Comparison of ENCODE assay signal across 30 mouse cellular contexts in the genomic region with DNA sequence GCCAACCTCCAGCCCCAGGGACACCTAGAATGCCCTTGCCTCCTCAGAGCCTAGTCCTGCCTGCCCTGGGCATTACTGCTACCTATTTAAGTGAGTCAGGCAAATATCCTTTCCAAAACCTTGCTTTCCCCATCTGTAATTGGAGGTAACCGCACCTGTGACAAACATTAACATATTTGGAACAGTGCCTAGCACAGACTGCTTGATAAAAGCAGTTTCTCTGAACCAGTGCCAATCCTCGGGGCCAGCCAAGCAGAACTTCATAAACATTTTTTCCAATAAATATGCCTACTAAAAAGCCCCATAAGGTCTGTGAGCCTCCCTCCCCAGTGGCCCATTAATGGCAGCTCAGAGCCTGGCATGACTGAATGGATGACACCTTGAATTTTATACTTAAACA. TPM values are rescaled to one million over a fixed set of nuclear protein-coding genes. Genes with fewer than 3 reads are reported as not detected.
A peak's percentile ranks its signal among the peaks of the same experiment; 100 is the strongest.
DNase-seq lines count a peak whose midpoint lies in the region; ATAC-seq and TF ChIP-seq lines count a peak whose summit lies in the region.
"Had no signal": no experiment of that assay in that cellular context is flagged by ENCODE, and none has a peak within 500 bp of the region (broad histone marks: within the 10 kb centered on the region; RNA-seq: fewer than 3 reads in every experiment).

No protein-coding gene starts in this region.

- no peak overlapping the region for H3K4me2 ChIP-seq in liver, embryonic 12.5 days
- H3K4me2 ChIP-seq: forebrain, embryonic 15.5 days; heart, embryonic 13.5 days; hindbrain, embryonic 15.5 days; limb, embryonic 15.5 days; neural tube, embryonic 15.5 days had no signal

- no peak for TF ChIP-seq CTCF in liver, adult 2 months (IDR thresholded peaks at IDR 0.05; ENCODE audit: low read depth, low read length)
- no peak for TF ChIP-seq CTCF in kidney, adult 2 months (conservative IDR thresholded peaks at IDR 0.05; ENCODE audit: insufficient read depth, insufficient read length, low read depth, low read length)

- H3K9me3 ChIP-seq in liver, embryonic 12.5 days (replicated peaks) = no peaks in the 10 kb centered on the region
- H3K9me3 ChIP-seq: forebrain, embryonic 15.5 days; heart, embryonic 13.5 days; hindbrain, embryonic 15.5 days; limb, embryonic 15.5 days; neural tube, embryonic 15.5 days had no signal

- ATAC-seq in liver, embryonic 12.5 days = no peak
- ATAC-seq: forebrain, embryonic 15.5 days; intestine, postnatal 0 days; liver, postnatal 0 days; midbrain, embryonic 16.5 days; Patski had no signal

- peaks cover 13% of the 10 kb centered on the region for H3K36me3 ChIP-seq in liver, adult 2 months (ENCODE audit: control insufficient read depth, insufficient read depth, low read length)
- peaks cover 24% of the 10 kb centered on the region for H3K36me3 ChIP-seq in liver, embryonic 12.5 days
- peaks cover 4% of the 10 kb centered on the region; the same call in 1 of the 2 replicates for H3K36me3 ChIP-seq in kidney, adult 2 months (ENCODE audit: control insufficient read depth, insufficient read depth, low read length)

- H3K27ac ChIP-seq in liver, adult 2 months (replicated peaks; ENCODE audit: insufficient read depth, low read depth, low read length) = no peak overlapping the region
- no peak overlapping the region for H3K27ac ChIP-seq in liver, embryonic 12.5 days
- H3K27ac ChIP-seq in kidney, adult 2 months (ENCODE audit: insufficient read depth, low read depth, low read length) = 0 out of 2 replicates have a peak overlapping the region, but pooled peaks have one; percentile 51
- H3K27ac ChIP-seq: forebrain, embryonic 15.5 days; heart, embryonic 13.5 days; hindbrain, embryonic 15.5 days; limb, embryonic 15.5 days; neural tube, embryonic 15.5 days had no signal

- no peak overlapping the region for H3K4me3 ChIP-seq in liver, adult 2 months (ENCODE audit: insufficient read depth, low read depth, low read length)
- H3K4me3 ChIP-seq in liver, embryonic 12.5 days = no peak overlapping the region
- H3K4me3 ChIP-seq in kidney, adult 2 months (ENCODE audit: insufficient read depth, low read depth, low read length) = no peak overlapping the region
- H3K4me3 ChIP-seq: erythroblast, embryonic 14.5 days; forebrain, embryonic 15.5 days; heart, embryonic 13.5 days; hindbrain, embryonic 15.5 days; limb, embryonic 15.5 days; neural tube, embryonic 15.5 days had no signal

- no peak for TF ChIP-seq POLR2A in liver, adult 2 months (IDR thresholded peaks at IDR 0.05; ENCODE audit: extremely low read depth, insufficient read depth, low read length)
- TF ChIP-seq POLR2A in kidney, adult 2 months (IDR thresholded peaks at IDR 0.05; ENCODE audit: low read depth, low read length) = no peak

- peak; percentile 74 for DNase-seq in liver, adult 2 months (ENCODE audit: extremely low read depth, low read depth, low spot score)
- peak; percentile 22 for DNase-seq in brain, adult 2 months (ENCODE audit: low read depth, low spot score)
- peak; percentile 82 for DNase-seq in kidney, adult 2 months
- peak; percentile 62 to 66 for DNase-seq in kidney, postnatal 25 days
- DNase-seq in left cerebral cortex, adult 9 months (ENCODE audit: low spot score in 2 of 2) = no peak
- DNase-seq in cerebellum, adult 11-12 months = no peak
- DNase-seq: adrenal gland, postnatal 10 days; cerebellum, adult 11 months; cerebellum, postnatal 36 days; gastrocnemius, postnatal 14 days; heart, adult 18-20 months; heart, postnatal 36 days; liver, postnatal 0 days; right cerebral cortex, postnatal 14 days; spleen, adult 18-20 months; thymus, postnatal 4 days had no signal

- H3K79me2 ChIP-seq in liver, adult 2 months (ENCODE audit: control insufficient read depth, insufficient read depth, low read length) = no peaks in the 10 kb centered on the region

- WGBS in liver, adult 2 months = 17% methylated on average over 2 of the region's 2 CpGs
- 68% methylated on average over 2 of the region's 2 CpGs for WGBS in liver, embryonic 12.5 days (ENCODE audit: insufficient replicate concordance)
- WGBS in kidney, adult 2 months = 19% methylated on average over 2 of the region's 2 CpGs

- no peak overlapping the region for H3K9ac ChIP-seq in liver, adult 2 months (ENCODE audit: low read depth, low read length)
- H3K9ac ChIP-seq in liver, embryonic 12.5 days = no peak overlapping the region
- H3K9ac ChIP-seq: forebrain, embryonic 15.5 days; heart, embryonic 13.5 days; hindbrain, embryonic 15.5 days; limb, embryonic 15.5 days; liver, postnatal 0 days; neural tube, embryonic 15.5 days had no signal

- H3K4me1 ChIP-seq in liver, adult 2 months (ENCODE audit: control insufficient read depth, insufficient read depth, low read length) = no peaks in the 10 kb centered on the region
- peaks cover 26% of the 10 kb centered on the region for H3K4me1 ChIP-seq in liver, embryonic 12.5 days
- H3K4me1 ChIP-seq in kidney, adult 2 months (ENCODE audit: control insufficient read depth, insufficient read depth, low read length) = no peaks in the 10 kb centered on the region

- H3K27me3 ChIP-seq in liver, adult 2 months (ENCODE audit: control insufficient read depth, insufficient read depth, low read length) = no peaks in the 10 kb centered on the region
- no peaks in the 10 kb centered on the region; the same call in 1 of the 2 replicates for H3K27me3 ChIP-seq in liver, embryonic 12.5 days (replicated peaks)
- H3K27me3 ChIP-seq in kidney, adult 2 months (replicated peaks; ENCODE audit: control insufficient read depth, insufficient read depth, low read length) = no peaks in the 10 kb centered on the region
- H3K27me3 ChIP-seq: forebrain, embryonic 15.5 days; hindbrain, embryonic 15.5 days; limb, embryonic 15.5 days; neural tube, embryonic 15.5 days; Patski had no signal

RNA-seq across cellular contexts. Expression of gene Oat, which starts 22.1 kb away (rescaled TPM):
- 1,118 and 1,626 TPM in 2 replicates for total RNA-seq in liver, adult 2 months (2014; rRNA removed)
- 1,069 and 1,820 TPM in 2 replicates for polyA plus RNA-seq in liver, adult 2 months (2012; rRNA removed)
- polyA plus RNA-seq in liver, embryonic 12.5 days (2016; fragmentation: Nextera tagmentation; extraction: Ambion mirVana) = 94.4 and 96.9 TPM in 2 replicates
- polyA plus RNA-seq in kidney, adult 2 months (2012; rRNA removed) = 399 and 457 TPM in 2 replicates

RNA-seq across cellular contexts. Expression of gene Nkx1-2, which starts 45.3 kb away (rescaled TPM):
- not detected in 2 replicates for total RNA-seq in liver, adult 2 months (2014; rRNA removed)
- 0.04 TPM in 1 of 2 replicates, not detected in the other for polyA plus RNA-seq in liver, adult 2 months (2012; rRNA removed)
- not detected in 2 replicates for polyA plus RNA-seq in liver, embryonic 12.5 days (2016; fragmentation: Nextera tagmentation; extraction: Ambion mirVana)
- not detected in 2 replicates for polyA plus RNA-seq in kidney, adult 2 months (2012; rRNA removed)
- total RNA-seq: gastrocnemius, postnatal 14 days; heart, adult 18-20 months; heart, postnatal 36 days; layer of hippocampus, postnatal 14 days; left cerebral cortex, postnatal 10 days; megakaryocyte progenitor cell, adult 5-6 weeks had no signal
- polyA plus RNA-seq: embryonic facial prominence, embryonic 11.5 days; erythroblast, embryonic 14.5 days; heart, embryonic 13.5 days; liver, postnatal 0 days had no signal

RNA-seq across cellular contexts. Expression of gene Lhpp, which starts 56.3 kb away (rescaled TPM):
- 55.4 and 60.2 TPM in 2 replicates for total RNA-seq in liver, adult 2 months (2014; rRNA removed)
- 137 and 166 TPM in 2 replicates for polyA plus RNA-seq in liver, adult 2 months (2012; rRNA removed)
- 8.9 and 9.2 TPM in 2 replicates for polyA plus RNA-seq in liver, embryonic 12.5 days (2016; fragmentation: Nextera tagmentation; extraction: Ambion mirVana)
- 9.3 and 10.1 TPM in 2 replicates for polyA plus RNA-seq in kidney, adult 2 months (2012; rRNA removed)

Comparison
In these comparisons a context has a peak if more than half of its experiments do, and no peak if none do; other contexts are left out.
1. RNA of gene Lhpp, which starts 56.3 kb away (polyA plus RNA-seq): 137 to 166 TPM in liver, adult 2 months; 9.3 to 10.1 TPM in kidney, adult 2 months and 8.9 to 9.2 TPM in liver, embryonic 12.5 days; every median in the first group is over 10 times any median in the second.
2. DNase-seq: peak in liver, adult 2 months (single experiment), brain, adult 2 months (single experiment), kidney, adult 2 months (single experiment) and kidney, postnatal 25 days (2 of 2); none in left cerebral cortex, adult 9 months (0 of 2) and cerebellum, adult 11-12 months (single experiment).